Mouse (Mus musculus): ENCODE data around the gene Ccdc28a. TPM values are rescaled to one million over a fixed set of nuclear protein-coding genes. Genes with fewer than 3 reads are reported as not detected.

The Ccdc28a gene
- polyA plus RNA-seq, 1 experiment: 78.7 TPM

DNA sequence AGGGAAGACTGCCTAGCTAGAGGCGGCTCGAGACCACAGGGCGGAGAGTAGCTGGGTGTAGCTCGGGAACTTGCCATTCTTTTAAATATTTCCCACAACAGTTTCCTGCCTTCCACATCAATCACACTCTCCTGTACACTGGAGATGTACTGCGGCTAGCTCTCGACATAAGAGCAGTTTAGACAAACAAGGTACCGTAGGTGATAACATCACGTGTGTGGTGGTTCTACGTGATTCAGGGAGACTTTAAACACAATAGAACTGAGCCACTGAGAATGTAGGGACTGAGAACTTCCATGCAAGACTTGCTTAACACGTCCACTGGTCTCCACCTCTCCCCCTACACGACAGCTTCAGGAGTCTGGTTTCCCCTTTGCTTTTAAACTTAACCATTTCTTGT, 41.6 kb downstream of the Ccdc28a start:
- no peak for TF ChIP-seq POLR2A (IDR thresholded peaks at IDR 0.05; ENCODE audit: borderline replicate concordance, insufficient read depth, low read length)

DNA sequence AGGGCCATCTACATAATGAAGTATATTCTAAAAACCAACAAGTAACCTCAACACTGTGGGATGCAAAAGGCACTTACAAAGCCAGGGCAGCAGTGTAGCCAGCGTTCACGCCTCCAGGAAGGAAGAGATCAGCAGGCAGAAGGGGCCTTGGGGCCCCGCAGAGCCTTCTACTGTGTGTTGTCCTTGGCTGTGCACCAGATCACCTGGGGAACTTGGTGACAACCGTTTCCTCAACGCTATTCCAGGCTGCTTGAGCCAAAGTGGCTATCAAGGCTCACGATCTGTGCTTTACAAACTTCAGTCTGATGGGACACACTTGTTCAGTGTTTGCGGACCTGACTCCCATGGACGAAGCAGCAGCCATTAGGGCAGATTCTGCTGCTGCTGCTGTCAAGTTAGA, 43.1 kb downstream of the Ccdc28a start:
- H3K4me3 ChIP-seq (replicated peaks; ENCODE audit: insufficient read depth, low read depth, low read length): no peak overlapping the region
- WGBS: 21% methylated on average over 8 of the region's 8 CpGs
- H3K4me1 ChIP-seq (ENCODE audit: control insufficient read depth, insufficient read depth, low read length): no peaks in the 10 kb centered on the region
- TF ChIP-seq CTCF (IDR thresholded peaks at IDR 0.05; ENCODE audit: borderline replicate concordance, insufficient read depth, low read depth, low read length) (no peak), POLR2A (IDR thresholded peaks at IDR 0.05; ENCODE audit: borderline replicate concordance, insufficient read depth, low read length) (no peak)
- DNase-seq: no peak
- no peak overlapping the region for H3K27ac ChIP-seq (ENCODE audit: insufficient read depth, low read length)
- H3K27me3 ChIP-seq (ENCODE audit: control insufficient read depth, insufficient read depth, low read length): no peaks in the 10 kb centered on the region

More for the DNA sequence above, 41.6 kb downstream of the Ccdc28a start:
- H3K27me3 ChIP-seq (ENCODE audit: control insufficient read depth, insufficient read depth, low read length): no peaks in the 10 kb centered on the region
- no peak for DNase-seq
- WGBS: 85% methylated on average over 11 of the region's 11 CpGs
- H3K4me1 ChIP-seq (ENCODE audit: control insufficient read depth, insufficient read depth, low read length): no peaks in the 10 kb centered on the region
- no peak overlapping the region for H3K4me3 ChIP-seq (replicated peaks; ENCODE audit: insufficient read depth, low read depth, low read length)
- no peak overlapping the region for H3K27ac ChIP-seq (ENCODE audit: insufficient read depth, low read length)

DNA sequence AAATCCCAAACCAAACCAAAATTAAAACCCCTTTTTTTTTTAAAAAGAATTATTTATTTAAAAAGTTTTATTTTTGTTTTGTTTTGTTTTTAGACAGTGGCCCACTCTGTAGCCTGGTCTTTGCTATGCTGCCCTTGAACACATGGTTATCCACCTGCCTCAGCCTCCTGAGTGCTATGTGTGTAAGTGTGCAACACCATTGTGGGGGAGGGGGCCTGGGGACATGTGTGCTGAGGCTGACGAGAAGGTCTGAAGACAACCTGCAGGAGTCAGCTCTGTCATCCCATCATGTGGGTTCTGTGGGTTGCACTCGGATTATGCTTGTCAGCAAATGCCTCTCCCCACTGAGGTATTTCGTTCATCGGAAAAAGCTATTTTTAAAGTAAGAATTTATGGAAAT, 45.3 kb downstream of the Ccdc28a start:
- no peak overlapping the region for H3K27ac ChIP-seq (ENCODE audit: insufficient read depth, low read length)
- H3K27me3 ChIP-seq (ENCODE audit: control insufficient read depth, insufficient read depth, low read length): no peaks in the 10 kb centered on the region
- DNase-seq: no peak
- WGBS: 80% methylated on average over 4 of the region's 4 CpGs
- no peak overlapping the region for H3K4me3 ChIP-seq (replicated peaks; ENCODE audit: insufficient read depth, low read depth, low read length)
- H3K4me1 ChIP-seq (ENCODE audit: control insufficient read depth, insufficient read depth, low read length): no peaks in the 10 kb centered on the region
- no peak for TF ChIP-seq CTCF (IDR thresholded peaks at IDR 0.05; ENCODE audit: borderline replicate concordance, insufficient read depth, low read depth, low read length)
- no peak for TF ChIP-seq POLR2A (IDR thresholded peaks at IDR 0.05; ENCODE audit: borderline replicate concordance, insufficient read depth, low read length)

DNA sequence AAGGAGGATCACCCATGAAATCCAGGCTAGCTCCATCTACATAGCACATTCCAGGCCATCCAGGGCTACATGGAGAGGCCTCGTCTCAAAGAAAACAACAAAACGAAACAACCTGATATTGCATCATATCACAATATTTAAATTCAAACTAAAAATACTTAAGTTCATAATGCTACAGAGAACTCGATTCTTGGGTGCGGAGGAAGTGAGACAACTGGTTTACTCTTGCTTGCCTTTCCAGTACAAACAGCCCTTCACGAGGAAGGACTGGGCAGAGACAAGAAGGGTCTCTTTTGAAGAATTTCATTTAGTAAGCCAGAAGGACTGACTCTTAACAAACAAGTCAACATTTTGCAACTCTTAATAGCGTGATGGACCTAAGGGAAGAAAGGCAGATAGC, 46.2 kb downstream of the Ccdc28a start:
- TF ChIP-seq POLR2A (IDR thresholded peaks at IDR 0.05; ENCODE audit: borderline replicate concordance, insufficient read depth, low read length) (no peak), CTCF (IDR thresholded peaks at IDR 0.05; ENCODE audit: borderline replicate concordance, insufficient read depth, low read depth, low read length) (no peak)
- no peak overlapping the region for H3K4me3 ChIP-seq (replicated peaks; ENCODE audit: insufficient read depth, low read depth, low read length)
- no peak overlapping the region for H3K27ac ChIP-seq (ENCODE audit: insufficient read depth, low read length)
- H3K27me3 ChIP-seq (ENCODE audit: control insufficient read depth, insufficient read depth, low read length): no peaks in the 10 kb centered on the region
- no peaks in the 10 kb centered on the region for H3K4me1 ChIP-seq (ENCODE audit: control insufficient read depth, insufficient read depth, low read length)
- DNase-seq: no peak
- 90% methylated on average over 6 of the region's 6 CpGs for WGBS

DNA sequence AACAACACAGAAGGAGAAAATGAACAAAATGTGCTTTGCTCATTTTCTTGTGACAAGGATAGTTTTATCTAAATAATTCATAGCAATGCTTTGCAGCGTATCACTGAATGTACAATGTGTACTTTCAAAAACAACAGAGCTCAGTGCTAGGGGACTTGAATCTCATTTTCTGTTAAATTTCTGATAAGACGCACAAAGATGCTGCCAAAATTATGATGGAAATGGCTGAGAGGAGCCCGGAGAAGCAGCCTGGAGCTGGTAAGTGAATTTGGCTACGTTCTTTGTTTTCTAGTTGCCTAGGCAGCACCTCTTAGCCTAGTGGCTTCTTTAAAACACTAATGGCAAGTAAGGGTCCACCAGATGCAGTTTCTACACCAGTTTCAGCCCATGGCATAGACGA, 52.6 kb downstream of the Ccdc28a start:
- 48% methylated on average over 5 of the region's 5 CpGs for WGBS
- no peak for DNase-seq

DNA sequence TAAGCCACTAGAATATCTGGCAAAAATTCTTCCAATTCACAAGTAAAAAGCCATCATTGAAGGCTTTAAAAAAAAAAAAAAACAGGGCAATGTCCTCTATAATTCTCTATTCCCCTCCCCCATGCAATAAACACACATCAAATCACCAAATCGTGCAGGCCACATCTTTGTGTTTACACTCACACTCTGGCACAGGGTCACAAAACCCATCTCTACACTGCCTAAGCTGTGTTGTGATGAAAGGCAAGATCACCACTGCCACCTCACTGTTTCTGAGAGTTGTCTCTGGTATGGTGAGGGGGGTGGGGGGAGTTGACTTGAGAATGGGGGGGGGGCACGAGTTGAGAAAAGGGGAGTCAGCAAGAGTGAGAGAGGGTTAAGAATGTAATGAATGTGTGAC, 57.5 kb downstream of the Ccdc28a start:
- no peaks in the 10 kb centered on the region for H3K27me3 ChIP-seq (ENCODE audit: control insufficient read depth, insufficient read depth, low read length)
- no peak overlapping the region for H3K4me3 ChIP-seq (replicated peaks; ENCODE audit: insufficient read depth, low read depth, low read length)
- no peaks in the 10 kb centered on the region for H3K4me1 ChIP-seq (ENCODE audit: control insufficient read depth, insufficient read depth, low read length)
- no peak overlapping the region for H3K27ac ChIP-seq (ENCODE audit: insufficient read depth, low read length)
- DNase-seq: no peak
- 57% methylated on average over 2 of the region's 2 CpGs for WGBS
- no peak for TF ChIP-seq CTCF (IDR thresholded peaks at IDR 0.05; ENCODE audit: borderline replicate concordance, insufficient read depth, low read depth, low read length)

More for the DNA sequence above, 52.6 kb downstream of the Ccdc28a start:
- Histone ChIP-seq H3K27ac (ENCODE audit: insufficient read depth, low read length) (no peak overlapping the region), H3K4me1 (ENCODE audit: control insufficient read depth, insufficient read depth, low read length) (no peaks in the 10 kb centered on the region), H3K27me3 (ENCODE audit: control insufficient read depth, insufficient read depth, low read length) (no peaks in the 10 kb centered on the region), H3K4me3 (replicated peaks; ENCODE audit: insufficient read depth, low read depth, low read length) (no peak overlapping the region)
- TF ChIP-seq CTCF (IDR thresholded peaks at IDR 0.05; ENCODE audit: borderline replicate concordance, insufficient read depth, low read depth, low read length) (no peak), POLR2A (IDR thresholded peaks at IDR 0.05; ENCODE audit: borderline replicate concordance, insufficient read depth, low read length) (no peak)

DNA sequence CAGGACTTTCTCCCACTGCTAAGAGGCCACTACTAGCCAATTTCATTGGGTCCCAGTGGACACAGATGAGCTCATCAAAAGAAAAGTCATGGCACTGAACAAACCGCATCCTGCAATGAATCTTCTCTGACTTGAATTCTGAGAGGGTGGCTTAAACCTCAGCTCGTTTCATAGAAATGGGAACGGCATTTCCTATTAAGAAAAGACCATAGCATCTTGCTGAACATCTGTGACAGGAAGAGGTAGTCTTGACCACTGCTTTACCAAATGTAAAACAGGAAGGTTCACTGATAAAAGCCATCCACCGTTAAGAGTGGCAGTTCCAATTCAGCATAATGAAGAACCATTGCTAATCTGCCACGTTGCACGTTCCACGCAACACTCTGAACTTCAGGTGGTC, 58.1 kb downstream of the Ccdc28a start:
- Histone ChIP-seq H3K27me3 (ENCODE audit: control insufficient read depth, insufficient read depth, low read length) (no peaks in the 10 kb centered on the region), H3K27ac (ENCODE audit: insufficient read depth, low read length) (no peak overlapping the region), H3K4me1 (ENCODE audit: control insufficient read depth, insufficient read depth, low read length) (no peaks in the 10 kb centered on the region), H3K4me3 (replicated peaks; ENCODE audit: insufficient read depth, low read depth, low read length) (no peak overlapping the region)
- DNase-seq: no peak
- TF ChIP-seq CTCF (IDR thresholded peaks at IDR 0.05; ENCODE audit: borderline replicate concordance, insufficient read depth, low read depth, low read length) (no peak), POLR2A (IDR thresholded peaks at IDR 0.05; ENCODE audit: borderline replicate concordance, insufficient read depth, low read length) (no peak)
- 91% methylated on average over 7 of the region's 7 CpGs for WGBS

DNA sequence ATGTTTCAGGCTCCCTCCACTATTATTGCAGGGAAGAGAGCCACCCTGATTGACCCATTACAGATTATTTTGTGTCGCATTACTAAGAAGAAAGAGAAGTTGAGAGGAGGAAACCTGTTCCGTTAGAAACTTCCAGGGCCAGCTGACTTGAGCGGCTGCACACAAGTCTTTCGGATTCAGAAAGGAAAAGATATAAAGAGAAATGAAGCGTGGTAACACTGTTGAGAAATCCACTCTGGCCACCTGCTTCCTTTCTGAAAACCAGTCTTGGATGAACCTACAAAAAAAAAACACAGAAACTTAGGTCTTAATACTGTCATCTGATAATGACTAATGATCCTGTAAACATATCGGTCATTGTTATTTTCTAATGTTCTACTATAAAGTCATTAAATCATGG, 59.7 kb downstream of the Ccdc28a start:
- Histone ChIP-seq H3K4me3 (replicated peaks; ENCODE audit: insufficient read depth, low read depth, low read length) (no peak overlapping the region), H3K27me3 (ENCODE audit: control insufficient read depth, insufficient read depth, low read length) (no peaks in the 10 kb centered on the region), H3K4me1 (ENCODE audit: control insufficient read depth, insufficient read depth, low read length) (no peaks in the 10 kb centered on the region), H3K27ac (ENCODE audit: insufficient read depth, low read length) (no peak overlapping the region)
- no peak for TF ChIP-seq CTCF (IDR thresholded peaks at IDR 0.05; ENCODE audit: borderline replicate concordance, insufficient read depth, low read depth, low read length)
- no peak for TF ChIP-seq POLR2A (IDR thresholded peaks at IDR 0.05; ENCODE audit: borderline replicate concordance, insufficient read depth, low read length)
- DNase-seq: no peak
- 89% methylated on average over 6 of the region's 6 CpGs for WGBS

Other genes starting within 250 kb of the Ccdc28a start
- 15.7 and 18.2 TPM in 2 replicates for gene Abracl, start 211.7 kb downstream of the Ccdc28a start, polyA plus RNA-seq (2012; rRNA removed)
- 113 and 119 TPM in 2 replicates for gene Reps1, start 179.1 kb downstream of the Ccdc28a start, polyA plus RNA-seq (2012; rRNA removed)
- gene Ect2l, start 24.1 kb downstream of the Ccdc28a start, polyA plus RNA-seq (2012; rRNA removed): 0.06 and 0.26 TPM in 2 replicates
- gene Nhsl1, start 84.0 kb upstream of the Ccdc28a start, polyA plus RNA-seq (2012; rRNA removed): 16.7 and 18.4 TPM in 2 replicates

All from cerebellum, adult 2 months (tissue).